Mouse (Mus musculus): ENCODE results near the gene Mfsd5.

Gene Mfsd5

GRCm38 (mm10) chr15:102279092-102279782 is at the start of gene Mfsd5:
Gene Mfsd5 (plus strand): TSS chr15:102279454.
- in situ Hi-C loops (cut with MboI), result no loop called here

DNA sequence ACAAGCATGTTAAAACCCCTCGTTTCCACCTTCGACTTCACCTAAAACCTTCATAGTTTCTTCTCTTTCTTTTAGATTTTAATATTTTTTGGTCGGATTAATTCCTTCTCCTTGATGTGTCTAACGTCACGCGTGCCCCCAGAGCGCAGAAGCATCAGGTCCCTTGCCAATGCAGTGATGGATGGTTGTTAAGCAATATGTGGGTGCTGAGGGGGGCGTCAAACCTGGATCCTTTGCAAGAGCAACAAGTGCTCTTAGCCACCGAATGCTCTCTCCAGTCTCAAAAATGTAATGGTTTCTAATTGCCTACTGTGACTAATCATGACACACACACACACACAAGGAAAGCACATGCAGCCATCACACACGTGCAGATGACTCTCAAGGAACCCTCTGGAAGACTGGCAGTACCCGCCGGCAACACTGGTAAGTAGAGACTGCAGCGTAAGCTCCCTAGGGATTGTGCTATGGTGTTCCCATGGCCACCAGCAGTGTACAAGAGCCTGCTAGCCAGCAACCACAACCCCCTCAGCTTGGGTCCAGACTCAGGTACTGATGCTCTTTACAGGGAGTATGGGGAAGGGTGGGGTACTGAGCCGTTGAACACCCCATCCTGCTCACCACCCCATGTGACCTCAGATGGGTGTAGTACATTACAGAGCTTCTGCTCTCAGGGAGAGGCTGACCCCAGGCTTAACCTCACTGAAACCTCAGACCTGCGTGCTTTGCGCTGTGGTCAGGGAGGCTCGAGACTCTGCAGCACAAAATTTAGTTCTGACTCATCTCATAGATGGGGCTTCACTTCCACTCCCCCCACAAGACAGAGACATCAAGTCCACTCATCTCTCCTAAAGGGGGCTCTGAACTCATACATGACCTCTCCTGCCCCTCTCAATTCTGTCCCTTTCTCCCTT is 48.6 kb upstream of the Mfsd5 start:
- in situ Hi-C loops (cut with MboI), result loop anchor here (10.0 kb wide), 1 partner anchor 84 kb away; no protein-coding TSS in a partner anchor

DNA sequence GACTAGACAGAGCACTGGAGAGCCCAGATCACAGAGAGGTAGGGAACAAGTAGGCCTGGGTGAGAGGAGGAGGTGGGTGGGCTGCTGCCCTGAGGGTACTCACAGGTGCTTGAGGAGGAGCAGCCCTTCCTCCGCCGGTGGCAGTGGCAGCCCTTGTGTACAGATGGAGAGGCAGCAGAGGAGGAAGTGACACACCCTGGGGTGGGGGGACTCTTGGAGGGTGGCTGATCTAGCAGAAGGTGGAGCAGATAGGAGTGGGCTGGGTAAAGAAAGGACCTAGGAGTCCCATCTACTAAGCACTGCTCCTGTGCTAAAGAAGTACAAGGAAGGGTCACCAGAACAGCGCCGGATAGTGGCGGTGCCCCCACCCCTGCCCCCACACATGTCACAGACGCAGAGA is 47.5 kb upstream of the Mfsd5 start, which contains the start of gene Itgb7:
TSS of gene Itgb7 (minus strand) at position 197 of the 400 bp plus-strand sequence.
- in situ Hi-C loops (cut with MboI), result loop anchor here (10.0 kb wide), 1 partner anchor 83 kb away; no protein-coding TSS in a partner anchor

GRCm38 (mm10) chr15:102232764-102233163 is 46.5 kb upstream of the Mfsd5 start:
- in situ Hi-C loops (cut with MboI), result loop anchor here (10.0 kb wide), 1 partner anchor 82 kb away; no protein-coding TSS in a partner anchor

- in situ Hi-C loops (cut with MboI), result loop anchor here (10.0 kb wide), 1 partner anchor 81 kb away; no protein-coding TSS in a partner anchor
Observed at GRCm38 (mm10) chr15:102233896-102234295, 45.4 kb upstream of the Mfsd5 start.

DNA sequence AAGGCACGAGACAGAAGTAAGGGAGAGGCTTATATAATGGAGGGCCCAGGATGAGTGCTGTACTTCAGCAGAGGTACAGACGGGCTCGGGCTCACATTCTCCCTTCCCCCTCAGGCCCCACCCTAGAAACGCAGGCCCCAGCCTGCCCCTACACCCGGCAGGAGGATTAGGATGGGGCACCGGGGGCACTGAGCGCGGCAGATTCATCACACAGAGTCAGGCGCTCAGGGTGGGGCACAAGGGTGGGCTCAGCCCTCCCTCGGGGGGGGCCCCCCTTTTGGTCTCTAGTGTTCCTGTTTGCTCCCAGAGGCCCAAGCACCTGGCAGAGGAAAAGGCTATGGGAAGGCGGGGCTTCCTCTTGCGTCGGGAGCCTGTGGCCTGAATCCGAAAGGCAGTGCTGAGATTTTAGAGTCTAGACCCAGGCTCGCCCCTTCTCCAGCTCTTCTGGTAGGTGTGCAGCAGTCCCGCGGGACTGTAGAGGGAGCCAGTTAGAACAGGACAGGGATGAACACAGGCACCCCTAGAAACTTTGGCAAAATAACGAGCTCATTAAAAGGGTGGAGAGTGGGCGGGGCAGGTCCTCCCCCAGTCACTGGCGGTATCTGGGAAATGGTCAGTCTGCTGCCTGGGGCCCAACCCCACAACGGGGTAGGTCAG is 43.8 kb upstream of the Mfsd5 start:
- in situ Hi-C loops (cut with MboI), result loop anchor here (10.0 kb wide), 1 partner anchor 79 kb away; no protein-coding TSS in a partner anchor

DNA sequence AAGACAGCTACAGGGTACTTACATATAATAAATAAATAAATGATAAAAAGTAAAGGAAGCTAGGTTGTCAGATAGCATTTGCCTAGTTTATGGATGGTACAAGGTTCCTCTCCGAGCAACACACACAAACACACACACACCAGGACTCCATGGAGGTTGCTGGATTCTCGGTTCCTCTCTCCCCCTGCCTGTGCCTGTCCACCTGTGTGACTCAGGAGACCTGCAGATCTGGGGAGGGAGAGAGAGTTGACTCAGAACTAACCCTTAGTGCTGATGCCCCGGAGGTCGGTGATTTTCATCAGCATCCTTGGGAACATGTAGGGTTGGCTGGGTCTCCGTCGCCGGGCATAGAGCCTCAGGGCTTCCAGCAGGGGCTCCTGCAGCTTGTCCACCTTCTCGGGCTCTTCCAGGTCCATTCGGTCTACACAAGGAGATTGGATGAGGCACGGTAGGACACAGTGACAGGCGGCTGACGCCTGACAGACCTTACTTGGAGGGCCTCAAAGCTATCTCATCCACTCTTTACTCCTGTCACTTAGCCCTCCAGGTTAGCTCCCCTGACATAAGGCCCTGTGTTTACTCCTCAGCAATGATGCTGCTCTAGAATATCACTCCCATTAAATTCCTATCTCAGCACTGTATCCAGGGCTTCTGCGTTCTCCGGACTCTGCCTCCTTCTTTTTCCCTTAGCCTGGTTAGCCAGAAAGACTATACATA is 40.6 kb upstream of the Mfsd5 start:
- in situ Hi-C loops (cut with MboI), result loop anchor here (10.0 kb wide), 1 partner anchor 76 kb away; no protein-coding TSS in a partner anchor

GRCm38 (mm10) chr15:102239260-102239590 is 40.0 kb upstream of the Mfsd5 start:
- in situ Hi-C loops (cut with MboI), result loop anchor here (10.0 kb wide), 1 partner anchor 76 kb away; no protein-coding TSS in a partner anchor

GRCm38 (mm10) chr15:102239851-102240250 is 39.4 kb upstream of the Mfsd5 start:
- in situ Hi-C loops (cut with MboI), result loop anchor here (10.0 kb wide), 1 partner anchor 75 kb away; no protein-coding TSS in a partner anchor

- in situ Hi-C loops (cut with MboI), result no loop called here
Observed at GRCm38 (mm10) chr15:102240607-102241006, 38.6 kb upstream of the Mfsd5 start.

DNA sequence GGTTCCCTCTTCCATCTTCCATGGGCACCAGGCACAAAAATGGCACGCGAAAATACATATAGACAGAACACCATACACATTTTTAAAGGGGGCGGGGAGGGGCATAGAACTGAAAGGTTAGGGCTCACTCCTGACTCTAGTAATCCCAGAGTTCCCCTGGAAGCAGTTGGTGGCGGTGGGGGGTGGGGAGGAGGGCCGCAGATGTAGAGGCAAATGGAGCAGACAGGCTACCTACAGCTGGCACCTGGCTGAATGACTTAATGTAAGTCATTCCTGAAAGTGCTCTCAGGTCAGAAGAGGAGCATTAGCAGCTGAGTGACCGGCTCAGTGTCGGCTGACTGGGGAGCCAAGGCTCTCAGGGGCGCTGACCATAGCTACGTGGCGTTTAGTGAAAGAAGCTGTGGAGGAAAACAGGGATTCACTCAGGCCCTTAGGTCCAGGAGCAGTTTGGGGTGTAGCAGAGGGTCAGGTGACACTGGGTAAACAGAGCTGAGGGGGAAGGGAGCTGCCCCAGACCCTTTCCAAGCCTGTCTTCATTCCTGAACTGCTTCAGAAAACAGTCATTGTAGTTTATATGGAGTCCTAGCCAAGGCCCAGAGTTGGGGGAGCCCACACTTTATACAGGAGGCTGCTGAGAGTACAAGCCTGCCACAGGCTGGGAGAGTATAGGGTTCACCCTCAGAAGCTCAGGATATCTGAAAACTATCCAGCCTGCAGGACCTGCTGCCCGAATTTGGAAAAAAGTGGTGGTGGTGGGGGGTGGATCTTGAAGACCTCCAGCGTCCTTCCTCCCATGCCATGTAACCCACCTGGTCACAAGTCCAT is 36.6 kb upstream of the Mfsd5 start:
- in situ Hi-C loops (cut with MboI), result no loop called here

- in situ Hi-C loops (cut with MboI), result no loop called here
Observed at GRCm38 (mm10) chr15:102243229-102244190, 35.7 kb upstream of the Mfsd5 start.

GRCm38 (mm10) chr15:102244306-102245191 is 34.7 kb upstream of the Mfsd5 start:
- in situ Hi-C loops (cut with MboI), result no loop called here

- in situ Hi-C loops (cut with MboI), result no loop called here
Observed at GRCm38 (mm10) chr15:102245461-102245881, 33.8 kb upstream of the Mfsd5 start.

DNA sequence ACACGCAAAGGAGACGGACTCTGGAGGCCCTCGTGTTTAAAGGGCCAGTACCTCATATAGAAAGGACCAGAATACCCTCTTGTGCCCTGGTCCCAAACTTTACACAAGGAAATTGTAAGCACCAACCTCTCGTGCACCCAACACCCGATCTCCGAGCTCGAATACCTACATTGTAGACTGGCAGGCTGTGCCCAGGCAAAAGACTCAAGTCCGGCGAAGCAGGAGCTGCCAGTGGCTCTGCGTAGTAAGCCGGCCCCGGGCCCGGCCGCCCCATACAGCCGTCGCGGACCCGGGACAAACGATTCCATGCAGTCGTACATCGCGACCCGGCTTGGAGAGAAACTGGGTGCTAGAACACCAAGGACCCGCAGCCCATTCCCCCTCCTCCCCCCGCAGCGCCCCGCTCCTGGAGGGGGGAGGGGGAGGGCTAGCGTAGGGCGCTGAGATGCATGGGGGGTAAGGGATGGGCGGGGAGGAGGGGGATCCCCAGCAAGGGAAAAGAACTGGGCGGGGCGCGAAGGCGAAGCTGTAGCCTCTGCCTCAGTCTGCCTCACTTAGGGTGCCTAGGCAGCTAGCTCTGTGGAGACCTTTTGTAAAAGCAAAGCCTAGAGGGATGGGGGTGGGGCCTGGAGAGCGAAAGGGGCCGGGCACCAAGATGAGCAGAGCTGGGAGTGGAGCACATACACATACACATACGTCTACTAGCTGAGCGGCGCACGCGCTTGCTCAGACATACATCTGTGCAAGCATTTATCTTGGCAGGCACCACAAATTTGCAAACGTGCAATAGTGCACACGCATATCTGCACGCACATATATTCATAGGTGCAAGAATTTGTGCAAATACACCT is 33.1 kb upstream of the Mfsd5 start:
- in situ Hi-C loops (cut with MboI), result no loop called here

DNA sequence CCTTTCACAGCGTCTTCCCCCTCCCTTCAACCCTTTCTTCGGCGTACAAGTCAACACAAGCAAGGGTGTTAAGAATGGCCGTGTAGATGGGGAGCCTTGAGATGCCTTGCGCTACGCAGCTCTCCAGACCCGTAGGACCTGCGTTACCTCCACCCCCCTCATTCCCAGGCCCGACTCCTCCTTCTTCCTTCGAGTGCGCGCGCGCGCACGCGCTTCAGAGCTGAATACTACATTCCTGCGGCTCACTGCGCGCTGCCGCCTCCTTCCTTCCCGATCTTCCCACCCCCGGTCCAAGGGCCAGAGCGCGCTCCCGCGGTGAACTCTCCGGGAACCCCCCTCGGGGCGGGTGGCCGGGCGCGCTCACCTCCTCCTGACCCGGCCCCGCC is 32.4 kb upstream of the Mfsd5 start:
- in situ Hi-C loops (cut with MboI), result no loop called here

Measured in mature B cell (primary cell).